Mouse (Mus musculus) E14TG2a.4 (cell line): ENCODE measurements around the gene Azgp1.

Experiments used
- H3K27me3 ChIP-seq: 2 replicates; pipeline ENCODE4 v1.6.1; 2014; ENCODE audit warnings: low read length, control low read depth; ENCODE audit not compliant: insufficient read depth
- H3K36me3 ChIP-seq: 2 replicates; pipeline ENCODE4 v1.6.1; 2014; ENCODE audit warnings: low read length, control low read depth; ENCODE audit not compliant: insufficient read depth
- H3K4me1 ChIP-seq: replicated peaks from 2 replicates; pipeline ENCODE4 v1.6.1; 2014; ENCODE audit warnings: low read depth, low read length, control low read depth
- H3K4me3 ChIP-seq: replicated peaks from 2 replicates; pipeline ENCODE4 v1.5.1; 2014; ENCODE audit warnings: mild to moderate bottlenecking, low read length
- H3K9me3 ChIP-seq: 2 replicates; pipeline ENCODE4 v1.6.1; 2014; ENCODE audit warnings: low read length, control low read depth
- CTCF ChIP-seq: conservative IDR thresholded peaks from 2 replicates; pipeline ENCODE4 v1.5.1; 2014; ENCODE audit warnings: low read length
- NANOG ChIP-seq: IDR thresholded peaks from 2 replicates; pipeline ENCODE4 v1.6.1; 2014; ENCODE audit warnings: borderline replicate concordance, low read length, mixed read lengths
- POU5F1 ChIP-seq: IDR thresholded peaks from 2 replicates; pipeline ENCODE4 v1.6.1; 2014; ENCODE audit warnings: low read length, borderline replicate concordance

Gene Azgp1

GRCm38 (mm10) chr5:137962945-137963344 lies 18.4 kb upstream of the Azgp1 start, which contains the start of gene Gjc3:
Gene Gjc3 (minus strand): TSS chr5:137963098.
- H3K27me3 ChIP-seq: no peaks in the 10 kb centered on the region; the same call in 1 of the 2 replicates
- no peak for TF ChIP-seq NANOG
- no peak for TF ChIP-seq CTCF
- no peak for TF ChIP-seq POU5F1
- no peak within 1 kb of the TSS for H3K4me3 ChIP-seq
- no peaks in the 10 kb centered on the region for H3K4me1 ChIP-seq
- H3K9me3 ChIP-seq: no peaks in the 10 kb centered on the region
- H3K36me3 ChIP-seq: no peaks in the 10 kb centered on the region

GRCm38 (mm10) chr5:137966492-137966891 lies 14.8 kb upstream of the Azgp1 start:
- Histone ChIP-seq H3K9me3 (no peaks in the 10 kb centered on the region), H3K4me3 (no peak overlapping the region), H3K27me3 (no peaks in the 10 kb centered on the region; the same call in 1 of the 2 replicates), H3K4me1 (no peaks in the 10 kb centered on the region), H3K36me3 (no peaks in the 10 kb centered on the region)
- TF ChIP-seq CTCF: no peak

- TF ChIP-seq CTCF: peak; percentile 48
- no peak for TF ChIP-seq NANOG
- no peak for TF ChIP-seq POU5F1
- no peaks in the 10 kb centered on the region for H3K36me3 ChIP-seq
- 0 out of 2 replicates have a peak, but pooled peaks cover 2% of the 10 kb centered on the region for H3K27me3 ChIP-seq
- H3K4me1 ChIP-seq: no peaks in the 10 kb centered on the region
- H3K9me3 ChIP-seq: no peaks in the 10 kb centered on the region
- no peak overlapping the region for H3K4me3 ChIP-seq
Observed at GRCm38 (mm10) chr5:137973161-137973560, 8.2 kb upstream of the Azgp1 start.

GRCm38 (mm10) chr5:137973738-137974137 lies 7.6 kb upstream of the Azgp1 start:
- Histone ChIP-seq H3K4me3 (no peak overlapping the region), H3K27me3 (0 out of 2 replicates have a peak, but pooled peaks cover 2% of the 10 kb centered on the region), H3K4me1 (no peaks in the 10 kb centered on the region), H3K36me3 (no peaks in the 10 kb centered on the region), H3K9me3 (no peaks in the 10 kb centered on the region)
- TF ChIP-seq CTCF (peak; percentile 55), POU5F1 (no peak)

GRCm38 (mm10) chr5:137974724-137975123 lies 6.6 kb upstream of the Azgp1 start:
- H3K9me3 ChIP-seq: no peaks in the 10 kb centered on the region
- H3K36me3 ChIP-seq: no peaks in the 10 kb centered on the region
- 0 out of 2 replicates have a peak, but pooled peaks cover 2% of the 10 kb centered on the region for H3K27me3 ChIP-seq
- H3K4me3 ChIP-seq: no peak overlapping the region
- TF ChIP-seq CTCF (no peak), POU5F1 (no peak), NANOG (no peak)
- H3K4me1 ChIP-seq: no peaks in the 10 kb centered on the region

GRCm38 (mm10) chr5:137975434-137975833 lies 5.9 kb upstream of the Azgp1 start:
- Histone ChIP-seq H3K27me3 (0 out of 2 replicates have a peak, but pooled peaks cover 2% of the 10 kb centered on the region), H3K4me1 (no peaks in the 10 kb centered on the region), H3K9me3 (no peaks in the 10 kb centered on the region), H3K4me3 (no peak overlapping the region), H3K36me3 (no peaks in the 10 kb centered on the region)
- TF ChIP-seq CTCF (no peak), NANOG (no peak), POU5F1 (no peak)

GRCm38 (mm10) chr5:137977291-137977690 lies 4.0 kb upstream of the Azgp1 start:
- Histone ChIP-seq H3K36me3 (no peaks in the 10 kb centered on the region), H3K27me3 (0 out of 2 replicates have a peak, but pooled peaks cover 7% of the 10 kb centered on the region), H3K4me3 (no peak overlapping the region), H3K4me1 (no peaks in the 10 kb centered on the region), H3K9me3 (no peaks in the 10 kb centered on the region)
- TF ChIP-seq CTCF (no peak), POU5F1 (no peak), NANOG (no peak)

- TF ChIP-seq CTCF (no peak), NANOG (no peak), POU5F1 (no peak)
- H3K4me3 ChIP-seq: no peak overlapping the region
Observed at GRCm38 (mm10) chr5:137979081-137979480, 2.2 kb upstream of the Azgp1 start.

GRCm38 (mm10) chr5:137986351-137986750 lies 5.0 kb downstream of the Azgp1 start:
- Histone ChIP-seq H3K4me3 (no peak overlapping the region), H3K9me3 (peaks cover 3% of the 10 kb centered on the region), H3K4me1 (peaks cover 8% of the 10 kb centered on the region; the same call in 1 of the 2 replicates), H3K36me3 (no peaks in the 10 kb centered on the region), H3K27me3 (peaks cover 7% of the 10 kb centered on the region; the same call in 1 of the 2 replicates)
- TF ChIP-seq NANOG: no peak
- no peak for TF ChIP-seq POU5F1

More at GRCm38 (mm10) chr5:137979081-137979480, 2.2 kb upstream of the Azgp1 start:
- H3K36me3 ChIP-seq: no peaks in the 10 kb centered on the region
- no peaks in the 10 kb centered on the region for H3K9me3 ChIP-seq
- H3K27me3 ChIP-seq: 0 out of 2 replicates have a peak, but pooled peaks cover 7% of the 10 kb centered on the region
- no peaks in the 10 kb centered on the region for H3K4me1 ChIP-seq
